Mouse (Mus musculus) embryonic facial prominence, embryonic 13.5 days (tissue): ENCODE measurements around the gene Brms1. TPM values are rescaled to one million over a fixed set of nuclear protein-coding genes. Genes with fewer than 3 reads are reported as not detected.

Source experiments
- ATAC-seq: fragments of 200-750 bp; cut with Nextera tagmentation; 2 replicates; pipeline ENCODE4 v1.8.0; 2017; ENCODE audit warnings: low read depth; ENCODE audit not compliant: insufficient number of reproducible peaks, insufficient read depth, low FRiP score, low TSS enrichment
- H3K27ac ChIP-seq: fragments of 300-500 bp; sonication (generic); 2 replicates; pipeline ENCODE4 v1.5.1; 2015; ENCODE audit warnings: moderate library complexity, mild to moderate bottlenecking, inconsistent platforms
- H3K27me3 ChIP-seq: fragments of 300-500 bp; sonication (generic); 2 replicates; pipeline ENCODE4 v1.6.1; 2015; ENCODE audit warnings: mild to moderate bottlenecking, inconsistent platforms
- H3K36me3 ChIP-seq: fragments of 300-500 bp; sonication (generic); 2 replicates; pipeline ENCODE4 v1.6.1; 2015; ENCODE audit warnings: mild to moderate bottlenecking, inconsistent platforms
- H3K4me1 ChIP-seq: fragments of 300-500 bp; sonication (generic); 2 replicates; pipeline ENCODE4 v1.6.1; 2015; ENCODE audit warnings: inconsistent platforms
- H3K4me2 ChIP-seq: fragments of 300-500 bp; sonication (generic); 2 replicates; pipeline ENCODE4 v1.6.1; 2015; ENCODE audit warnings: moderate library complexity, mild to moderate bottlenecking, inconsistent platforms
- H3K4me3 ChIP-seq: fragments of 300-500 bp; sonication (generic); 2 replicates; pipeline ENCODE4 v1.5.1; 2015; ENCODE audit warnings: mild to moderate bottlenecking, inconsistent platforms
- H3K9ac ChIP-seq: fragments of 300-500 bp; sonication (generic); 2 replicates; pipeline ENCODE4 v1.6.1; 2015; ENCODE audit warnings: mild to moderate bottlenecking, inconsistent platforms
- H3K9me3 ChIP-seq: fragments of 300-500 bp; sonication (generic); 2 replicates; pipeline ENCODE4 v1.6.1; 2016; ENCODE audit warnings: inconsistent platforms
- WGBS: fragments of 180-500 bp; shearing (Covaris S2); methylation state at CpG from one replicate; pipeline ENCODE4 v1.1.7; 2015; ENCODE audit warnings: mixed read lengths; 5-methylcytosine and 5-hydroxymethylcytosine counted together
- polyA plus RNA-seq: library from polyadenylated mRNA; unstranded; fragments of >200 nt; fragmentation: Nextera tagmentation; extraction: Ambion mirVana; gene quantifications from 2 replicates; pipeline ENCODE4 v1.2.1, GENCODE M21; 2015

The Brms1 gene
- polyA plus RNA-seq, 1 experiment from 2014 or later, result 42.9 TPM

GRCm38 (mm10) chr19:5094746-5095417, 53.7 kb downstream of the Brms1 start:
- ATAC-seq, result no peak
- Histone ChIP-seq H3K27ac (peak overlapping the region; percentile 12; the same call in 1 of the 2 replicates), H3K27me3 (no peaks in the 10 kb centered on the region), H3K4me2 (peak overlapping the region; percentile 44), H3K4me1 (peaks cover 63% of the 10 kb centered on the region), H3K9me3 (no peaks in the 10 kb centered on the region), H3K36me3 (peaks cover 41% of the 10 kb centered on the region), H3K4me3 (peak overlapping the region; percentile 16; the same call in 1 of the 2 replicates), H3K9ac (peak overlapping the region; percentile 32; the same call in 1 of the 2 replicates)
- WGBS, result 47% methylated on average over 11 of the region's 11 CpGs

- Histone ChIP-seq H3K27me3 (no peaks in the 10 kb centered on the region), H3K4me1 (peaks cover 64% of the 10 kb centered on the region), H3K27ac (no peak overlapping the region), H3K4me3 (peak overlapping the region; percentile 79; the same call in 1 of the 2 replicates), H3K36me3 (peaks cover 44% of the 10 kb centered on the region), H3K4me2 (peak overlapping the region; percentile 91), H3K9me3 (no peaks in the 10 kb centered on the region), H3K9ac (peak overlapping the region; percentile 94; the same call in 1 of the 2 replicates)
- WGBS, result 16% methylated on average over 9 of the region's 9 CpGs
- ATAC-seq, result no peak
Measured at GRCm38 (mm10) chr19:5095887-5096474, 54.8 kb downstream of the Brms1 start.

GRCm38 (mm10) chr19:5097521-5098362, 56.6 kb downstream of the Brms1 start:
- ATAC-seq, result peak; percentile 11; the same call in 1 of the 2 replicates
- no peaks in the 10 kb centered on the region for H3K9me3 ChIP-seq
- peak overlapping the region; percentile 79 for H3K4me3 ChIP-seq
- H3K9ac ChIP-seq, result peak overlapping the region; percentile 94
- H3K4me2 ChIP-seq, result peak overlapping the region; percentile 91
- H3K27me3 ChIP-seq, result no peaks in the 10 kb centered on the region
- peaks cover 64% of the 10 kb centered on the region for H3K4me1 ChIP-seq
- peak overlapping the region; percentile 75 for H3K27ac ChIP-seq
- H3K36me3 ChIP-seq, result peaks cover 44% of the 10 kb centered on the region
- WGBS, result 3% methylated on average over 29 of the region's 31 CpGs

GRCm38 (mm10) chr19:5098363-5099143, 57.4 kb downstream of the Brms1 start, which contains the start of gene Cnih2:
Gene Cnih2 (minus strand): TSS chr19:5098521.
- peak; percentile 50; the same call in 1 of the 2 replicates for ATAC-seq
- peak within 1 kb of the TSS; percentile 94 for H3K9ac ChIP-seq
- peak within 1 kb of the TSS; percentile 91 for H3K4me2 ChIP-seq
- H3K4me3 ChIP-seq, result peak within 1 kb of the TSS; percentile 79
- peaks cover 44% of the 10 kb centered on the region for H3K36me3 ChIP-seq
- H3K27me3 ChIP-seq, result no peaks in the 10 kb centered on the region
- H3K4me1 ChIP-seq, result peaks cover 61% of the 10 kb centered on the region
- H3K27ac ChIP-seq, result peak within 1 kb of the TSS; percentile 75
- H3K9me3 ChIP-seq, result no peaks in the 10 kb centered on the region
- WGBS, result 2% methylated on average over 38 of the region's 48 CpGs

Other genes starting within 250 kb of the Brms1 start
- 82.5 and 98.2 TPM in 2 replicates for gene Rbm4, start 247.5 kb upstream of the Brms1 start, polyA plus RNA-seq
- 42.5 and 51.4 TPM in 2 replicates for gene Gm21992, start 229.7 kb upstream of the Brms1 start, polyA plus RNA-seq
- gene Rbm14, start 229.7 kb upstream of the Brms1 start, polyA plus RNA-seq, result 84.7 and 87.6 TPM in 2 replicates
- gene Ccs, start 202.0 kb upstream of the Brms1 start, polyA plus RNA-seq, result 60.9 and 64.3 TPM in 2 replicates
- 0.06 and 0.26 TPM in 2 replicates for gene Ccdc87, start 202.0 kb upstream of the Brms1 start, polyA plus RNA-seq
- 40.4 and 45.8 TPM in 2 replicates for gene Ctsf, start 186.2 kb upstream of the Brms1 start, polyA plus RNA-seq
- 5.1 and 6.3 TPM in 2 replicates for gene Actn3, start 163.4 kb upstream of the Brms1 start, polyA plus RNA-seq
- gene Zdhhc24, start 162.7 kb upstream of the Brms1 start, polyA plus RNA-seq, result 10.4 and 11.1 TPM in 2 replicates
- 4.1 and 5.6 TPM in 2 replicates for gene Bbs1, start 134.7 kb upstream of the Brms1 start, polyA plus RNA-seq
- 110 and 121 TPM in 2 replicates for gene Dpp3, start 113.1 kb upstream of the Brms1 start, polyA plus RNA-seq
- 4.2 and 6.1 TPM in 2 replicates for gene Peli3, start 98.2 kb upstream of the Brms1 start, polyA plus RNA-seq
- 117 and 118 TPM in 2 replicates for gene Mrpl11, start 79.2 kb upstream of the Brms1 start, polyA plus RNA-seq
- not detected in 2 replicates for gene Npas4, start 51.0 kb upstream of the Brms1 start, polyA plus RNA-seq
- 4.3 and 5.8 TPM in 2 replicates for gene Slc29a2, start 17.5 kb upstream of the Brms1 start, polyA plus RNA-seq
- gene B4gat1, start 2.5 kb upstream of the Brms1 start, polyA plus RNA-seq, result 47.1 and 49.5 TPM in 2 replicates
- gene AC124502.3, start 2.5 kb upstream of the Brms1 start, polyA plus RNA-seq, result 2.3 and 3.5 TPM in 2 replicates
- 0.99 and 1.5 TPM in 2 replicates for gene Rin1, start 9.1 kb downstream of the Brms1 start, polyA plus RNA-seq
- 89.1 and 90.6 TPM in 2 replicates for gene Cd248, start 26.7 kb downstream of the Brms1 start, polyA plus RNA-seq
- 2.6 and 4.6 TPM in 2 replicates for gene Tmem151a, start 44.2 kb downstream of the Brms1 start, polyA plus RNA-seq
- gene Yif1a, start 47.2 kb downstream of the Brms1 start, polyA plus RNA-seq, result 72.4 and 87.2 TPM in 2 replicates
- gene Cnih2, start 57.2 kb downstream of the Brms1 start, polyA plus RNA-seq, result 50.6 and 60.1 TPM in 2 replicates
- 234 and 262 TPM in 2 replicates for gene Rab1b, start 65.7 kb downstream of the Brms1 start, polyA plus RNA-seq
- 20.7 and 30.4 TPM in 2 replicates for gene Klc2, start 77.2 kb downstream of the Brms1 start, polyA plus RNA-seq
- 28.7 and 29.8 TPM in 2 replicates for gene Pacs1, start 231.8 kb downstream of the Brms1 start, polyA plus RNA-seq